Mouse (Mus musculus): ENCODE results near the gene Slc41a3. TPM values are rescaled to one million over a fixed set of nuclear protein-coding genes. Genes with fewer than 3 reads are reported as not detected.
"Not testable (repeated sequence)": the region's sequence is repeated elsewhere in the genome, so short reads cannot be mapped to it uniquely, and the experiment has no call there.

Gene Slc41a3
- polyA plus RNA-seq, 1 experiment: not detected

DNA sequence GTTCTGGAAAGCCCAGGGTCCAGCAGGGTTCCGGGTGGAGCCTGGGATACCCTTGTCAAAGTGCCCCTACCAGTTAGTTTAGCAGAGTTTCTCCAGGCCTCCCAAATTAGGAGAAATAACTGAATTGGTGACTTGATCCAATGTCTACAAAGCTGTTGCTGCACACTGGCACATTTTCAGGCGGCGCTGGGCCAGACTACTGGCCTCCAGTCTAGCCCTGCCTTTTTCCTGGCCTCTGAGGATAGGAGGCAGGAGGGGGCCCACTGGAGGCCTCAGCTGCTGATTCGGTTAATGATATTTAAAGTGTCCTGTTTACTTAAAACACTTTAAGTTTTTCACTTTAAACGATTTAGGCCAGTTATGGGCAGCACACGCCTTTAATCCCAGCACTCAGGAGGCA is 19.7 kb downstream of the Slc41a3 start:
- TF ChIP-seq POLR2A (IDR thresholded peaks at IDR 0.05; ENCODE audit: insufficient read depth, low read depth, low read length): no peak
- no peak for TF ChIP-seq CTCF (IDR thresholded peaks at IDR 0.05; ENCODE audit: insufficient read depth, low read depth, low read length)
- no peak overlapping the region for H3K4me3 ChIP-seq (ENCODE audit: insufficient read depth, low read depth, low read length)
- WGBS: 80% methylated on average over 6 of the region's 6 CpGs
- peaks cover 4% of the 10 kb centered on the region for H3K4me1 ChIP-seq (ENCODE audit: control insufficient read depth, insufficient read depth, low read length)
- no peak overlapping the region for H3K27ac ChIP-seq (ENCODE audit: insufficient read depth, low read depth, low read length)

- Histone ChIP-seq H3K4me3 (ENCODE audit: insufficient read depth, low read depth, low read length) (no peak overlapping the region), H3K4me1 (ENCODE audit: control insufficient read depth, insufficient read depth, low read length) (peaks cover 4% of the 10 kb centered on the region), H3K27ac (ENCODE audit: insufficient read depth, low read depth, low read length) (no peak overlapping the region)
- 81% methylated on average over 11 of the region's 11 CpGs for WGBS
- TF ChIP-seq CTCF (IDR thresholded peaks at IDR 0.05; ENCODE audit: insufficient read depth, low read depth, low read length) (no peak), POLR2A (IDR thresholded peaks at IDR 0.05; ENCODE audit: insufficient read depth, low read depth, low read length) (no peak)
These were observed 20.2 kb downstream of the Slc41a3 start for GRCm38 (mm10) chr6:90624733-90625132.

DNA sequence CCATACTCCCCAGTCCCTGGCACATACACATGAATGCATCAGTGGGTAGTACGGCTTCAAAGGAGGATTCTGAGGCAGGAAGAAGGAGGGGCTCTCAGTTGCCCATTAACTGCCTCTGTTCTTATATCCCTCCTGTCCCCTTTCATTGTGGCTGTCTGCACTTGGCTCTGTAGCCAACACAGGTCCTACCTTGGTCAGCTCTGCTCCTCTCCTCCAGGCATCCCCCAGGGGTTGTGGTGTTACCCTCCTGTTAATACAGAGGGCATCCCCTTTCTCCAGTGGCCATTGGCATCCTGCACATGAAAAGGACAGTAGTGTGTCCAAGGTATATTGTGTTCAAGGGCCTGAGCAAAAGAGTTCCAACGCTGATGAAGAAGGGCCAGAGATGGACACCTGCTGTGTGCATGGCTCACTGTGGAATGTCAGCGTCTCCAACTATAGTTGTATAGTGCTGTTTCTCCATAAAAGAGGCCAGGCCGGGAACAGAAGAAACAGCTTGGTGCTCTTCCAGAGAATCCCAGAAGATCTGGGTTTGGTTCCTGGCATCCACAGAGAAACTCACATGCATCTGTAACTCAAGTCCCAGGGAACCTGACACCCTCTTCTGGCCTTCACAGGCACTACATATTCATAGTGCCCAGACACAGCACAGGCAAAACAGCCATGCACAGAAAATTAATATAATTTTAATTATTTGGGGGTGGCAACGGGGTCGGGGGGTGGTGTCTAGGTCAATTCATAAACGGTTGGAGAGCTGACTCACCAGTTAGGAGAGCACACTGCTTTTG is 20.9 kb downstream of the Slc41a3 start:
- no peak overlapping the region for H3K4me3 ChIP-seq (ENCODE audit: insufficient read depth, low read depth, low read length)

GRCm38 (mm10) chr6:90627556-90627955 is 23.0 kb downstream of the Slc41a3 start:
- 95% methylated on average over 4 of the region's 4 CpGs for WGBS
- H3K27ac ChIP-seq (ENCODE audit: insufficient read depth, low read depth, low read length): no peak overlapping the region
- no peak overlapping the region for H3K4me3 ChIP-seq (ENCODE audit: insufficient read depth, low read depth, low read length)
- H3K4me1 ChIP-seq (ENCODE audit: control insufficient read depth, insufficient read depth, low read length): peaks cover 4% of the 10 kb centered on the region
- no peak for TF ChIP-seq POLR2A (IDR thresholded peaks at IDR 0.05; ENCODE audit: insufficient read depth, low read depth, low read length)
- no peak for TF ChIP-seq CTCF (IDR thresholded peaks at IDR 0.05; ENCODE audit: insufficient read depth, low read depth, low read length)

More for the DNA sequence above, 20.9 kb downstream of the Slc41a3 start:
- peaks cover 4% of the 10 kb centered on the region for H3K4me1 ChIP-seq (ENCODE audit: control insufficient read depth, insufficient read depth, low read length)
- 82% methylated on average over 7 of the region's 7 CpGs for WGBS
- TF ChIP-seq POLR2A (IDR thresholded peaks at IDR 0.05; ENCODE audit: insufficient read depth, low read depth, low read length) (no peak), CTCF (IDR thresholded peaks at IDR 0.05; ENCODE audit: insufficient read depth, low read depth, low read length) (no peak)
- no peak overlapping the region for H3K27ac ChIP-seq (ENCODE audit: insufficient read depth, low read depth, low read length)

GRCm38 (mm10) chr6:90629506-90629905 is 25.0 kb downstream of the Slc41a3 start:
- TF ChIP-seq CTCF (IDR thresholded peaks at IDR 0.05; ENCODE audit: insufficient read depth, low read depth, low read length): no peak
- TF ChIP-seq POLR2A (IDR thresholded peaks at IDR 0.05; ENCODE audit: insufficient read depth, low read depth, low read length): no peak
- Histone ChIP-seq H3K4me1 (ENCODE audit: control insufficient read depth, insufficient read depth, low read length) (no peaks in the 10 kb centered on the region), H3K4me3 (ENCODE audit: insufficient read depth, low read depth, low read length) (no peak overlapping the region), H3K27ac (ENCODE audit: insufficient read depth, low read depth, low read length) (no peak overlapping the region)
- WGBS: 97% methylated on average over 6 of the region's 6 CpGs

GRCm38 (mm10) chr6:90630427-90630826 is 25.9 kb downstream of the Slc41a3 start:
- no peak overlapping the region for H3K4me3 ChIP-seq (ENCODE audit: insufficient read depth, low read depth, low read length)
- H3K4me1 ChIP-seq (ENCODE audit: control insufficient read depth, insufficient read depth, low read length): no peaks in the 10 kb centered on the region
- WGBS: 92% methylated on average over 7 of the region's 7 CpGs
- TF ChIP-seq POLR2A (IDR thresholded peaks at IDR 0.05; ENCODE audit: insufficient read depth, low read depth, low read length): no peak
- no peak for TF ChIP-seq CTCF (IDR thresholded peaks at IDR 0.05; ENCODE audit: insufficient read depth, low read depth, low read length)
- no peak overlapping the region for H3K27ac ChIP-seq (ENCODE audit: insufficient read depth, low read depth, low read length)

- H3K4me3 ChIP-seq (ENCODE audit: insufficient read depth, low read depth, low read length); H3K4me1 ChIP-seq (ENCODE audit: control insufficient read depth, insufficient read depth, low read length); H3K27ac ChIP-seq (ENCODE audit: insufficient read depth, low read depth, low read length): not testable (repeated sequence)
- 96% methylated on average over 3 of the region's 3 CpGs for WGBS
These were observed 28.0 kb downstream of the Slc41a3 start for GRCm38 (mm10) chr6:90632526-90632925.

DNA sequence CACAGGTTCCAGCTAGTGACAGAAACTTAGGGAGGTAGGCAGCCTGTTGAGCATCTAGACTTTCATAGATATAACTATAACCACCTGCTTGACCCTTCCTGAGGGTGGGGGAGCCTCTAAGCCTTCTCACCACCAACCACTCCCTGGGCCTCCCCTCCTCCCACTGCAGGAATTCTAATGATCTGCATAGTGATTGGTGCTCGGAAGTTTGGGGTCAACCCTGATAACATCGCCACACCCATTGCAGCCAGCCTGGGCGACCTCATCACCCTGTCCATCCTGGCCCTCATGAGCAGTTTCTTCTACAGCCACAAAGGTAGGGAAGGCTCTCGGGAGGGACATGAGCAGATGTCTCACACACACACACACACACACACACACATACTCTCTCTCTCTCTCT is 30.6 kb downstream of the Slc41a3 start:
- Histone ChIP-seq H3K27ac (ENCODE audit: insufficient read depth, low read depth, low read length) (no peak overlapping the region), H3K4me3 (ENCODE audit: insufficient read depth, low read depth, low read length) (no peak overlapping the region), H3K4me1 (ENCODE audit: control insufficient read depth, insufficient read depth, low read length) (no peaks in the 10 kb centered on the region)
- TF ChIP-seq POLR2A (IDR thresholded peaks at IDR 0.05; ENCODE audit: insufficient read depth, low read depth, low read length) (no peak), CTCF (IDR thresholded peaks at IDR 0.05; ENCODE audit: insufficient read depth, low read depth, low read length) (no peak)
- WGBS: 82% methylated on average over 4 of the region's 4 CpGs

DNA sequence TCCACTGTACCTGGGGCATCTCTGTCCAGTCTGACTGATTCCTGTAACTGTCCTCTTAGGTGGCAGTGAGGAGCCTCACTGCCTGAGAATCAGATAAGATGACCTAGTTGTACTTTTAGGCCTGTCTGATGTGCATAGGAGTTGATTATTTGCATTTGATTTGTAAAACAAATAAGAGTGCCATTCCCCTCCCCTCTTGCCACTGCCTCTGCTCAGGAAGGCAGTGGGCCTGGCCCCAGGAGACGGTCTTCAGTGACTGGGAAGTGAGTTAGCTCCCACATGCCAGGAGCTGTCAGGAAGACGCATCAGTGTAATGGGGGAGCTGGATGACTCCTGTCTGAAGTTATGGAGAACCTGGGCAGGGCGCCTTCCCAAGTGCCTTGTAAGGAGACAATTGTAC is 31.1 kb downstream of the Slc41a3 start:
- no peak overlapping the region for H3K4me3 ChIP-seq (ENCODE audit: insufficient read depth, low read depth, low read length)
- 95% methylated on average over 3 of the region's 3 CpGs for WGBS
- no peaks in the 10 kb centered on the region for H3K4me1 ChIP-seq (ENCODE audit: control insufficient read depth, insufficient read depth, low read length)
- TF ChIP-seq CTCF (IDR thresholded peaks at IDR 0.05; ENCODE audit: insufficient read depth, low read depth, low read length) (no peak), POLR2A (IDR thresholded peaks at IDR 0.05; ENCODE audit: insufficient read depth, low read depth, low read length) (no peak)
- no peak overlapping the region for H3K27ac ChIP-seq (ENCODE audit: insufficient read depth, low read depth, low read length)

Data from olfactory bulb, adult 2 months (tissue).